Mouse (Mus musculus) c-Kit-positive CD71-negative TER-119-negative erythroid progenitor cells, embryonic 14.5 days (primary cell): ENCODE measurements around the gene Mcf2l.

Experiments used
- DNase-seq: peaks from one replicate; pipeline ENCODE4 v3.0.0-alpha.2; 2013; ENCODE audit warnings: low read depth

Mcf2l gene

DNA sequence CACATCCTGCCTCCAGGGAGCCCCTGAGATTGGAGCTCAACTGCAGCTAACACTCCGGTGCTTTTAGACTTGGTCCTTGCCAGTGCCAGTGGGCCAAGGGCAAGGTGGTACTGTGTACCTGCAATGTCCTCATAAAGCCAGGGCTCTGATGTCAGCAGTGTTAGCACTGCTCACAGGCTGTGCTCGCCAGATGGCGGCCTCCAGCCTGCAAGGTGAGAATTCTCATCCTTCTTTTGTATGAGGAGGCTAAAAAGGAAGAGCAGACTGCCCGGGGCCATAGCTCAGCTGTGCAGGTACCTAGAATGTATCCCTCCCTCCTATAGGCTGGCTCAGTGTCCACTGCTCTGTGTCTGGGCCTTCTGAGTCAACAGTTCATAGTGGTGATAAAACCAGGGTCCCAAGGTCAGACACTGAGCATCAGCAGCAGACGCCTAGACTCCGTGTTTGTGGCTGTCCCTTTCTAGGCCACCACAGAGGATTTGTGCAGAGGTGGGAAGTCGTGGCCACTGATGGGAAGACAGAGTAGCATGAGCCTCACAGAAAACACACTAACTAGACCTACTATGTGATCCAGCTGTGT, 77.5 kb downstream of the Mcf2l start:
- no peak for DNase-seq

DNA sequence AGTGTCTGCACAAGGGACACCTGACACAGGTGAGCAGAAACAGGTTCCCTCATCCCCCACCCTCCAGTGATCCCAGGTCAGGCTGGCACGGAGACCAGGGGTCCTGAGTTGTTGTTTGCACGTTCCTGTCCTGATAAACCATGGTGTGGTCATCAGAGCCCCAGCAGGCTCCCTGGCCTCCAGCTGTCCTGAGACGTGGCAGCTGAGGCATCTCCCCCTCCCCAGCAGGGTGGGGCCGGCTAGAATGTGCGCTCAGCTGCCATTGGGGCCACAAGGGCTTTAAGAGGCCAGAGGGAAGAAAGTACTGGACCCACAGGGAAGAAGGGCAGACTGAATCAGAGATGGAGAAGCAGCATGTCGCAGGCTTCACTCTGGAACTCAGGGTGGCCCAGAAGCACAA, 79.1 kb downstream of the Mcf2l start:
- DNase-seq, result no peak

DNA sequence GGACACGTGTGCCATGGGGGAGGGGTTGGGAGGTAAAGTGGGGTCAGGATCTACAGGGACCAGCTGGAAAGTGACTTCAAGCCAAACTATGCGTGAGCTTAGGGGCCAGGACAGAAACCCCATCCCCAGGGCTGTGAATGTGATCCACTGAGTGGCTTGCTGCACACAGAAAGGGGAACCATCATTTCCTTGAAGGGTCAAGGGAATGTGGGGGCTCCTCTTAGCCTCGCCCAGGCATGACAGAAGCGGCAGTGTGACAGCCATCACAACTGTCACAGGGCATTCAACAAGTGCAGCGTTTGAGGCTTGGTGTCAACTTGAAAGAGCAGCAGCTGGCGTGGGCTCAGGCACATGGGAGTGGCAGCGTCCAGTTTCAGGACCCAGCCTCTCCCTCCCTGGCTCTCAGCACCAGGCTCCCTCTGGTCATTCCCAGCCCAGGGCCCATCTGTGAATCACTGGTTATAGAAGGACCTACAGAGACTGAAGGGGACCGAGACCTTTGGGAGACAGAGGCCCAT, 81.8 kb downstream of the Mcf2l start:
- DNase-seq, result no peak

DNA sequence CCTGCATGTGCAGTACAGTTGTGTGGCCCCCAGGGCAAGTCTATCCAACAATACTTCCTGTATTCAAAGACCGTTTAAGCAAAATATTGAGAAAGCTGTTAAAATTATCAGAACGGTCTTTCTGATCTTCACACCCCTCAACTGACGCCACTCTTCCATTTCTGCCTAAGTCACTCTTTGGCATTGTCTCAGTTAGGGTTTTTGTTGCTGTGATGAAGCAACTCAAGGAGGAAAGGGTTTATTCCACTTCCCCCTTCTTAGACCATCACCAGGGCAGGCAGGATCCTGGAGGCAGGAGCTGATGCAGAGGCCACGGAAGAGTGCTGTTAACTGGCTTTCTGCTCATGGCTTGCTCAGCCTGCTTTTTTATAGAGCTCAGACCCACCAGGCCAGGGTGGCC, 82.3 kb downstream of the Mcf2l start:
- no peak for DNase-seq

DNA sequence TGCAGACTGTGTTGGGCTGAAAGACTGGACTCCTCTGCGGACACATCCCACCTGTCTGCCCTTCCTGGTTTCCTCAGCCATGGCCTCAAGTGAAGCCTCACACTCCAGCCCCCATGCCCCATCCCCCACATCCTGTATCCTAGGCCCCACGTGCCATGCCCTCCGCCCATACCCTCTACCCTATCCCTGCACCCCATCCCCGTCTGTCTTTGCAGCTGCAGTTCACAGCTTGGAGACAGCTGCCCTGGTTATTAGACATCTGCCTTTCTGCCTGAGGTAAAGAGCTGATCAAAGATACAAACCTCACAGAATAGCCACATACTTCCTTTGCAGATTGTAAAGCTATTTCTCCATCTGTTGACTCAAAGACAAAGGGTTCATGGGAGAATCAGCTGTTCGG, 83.3 kb downstream of the Mcf2l start:
- no peak for DNase-seq

DNA sequence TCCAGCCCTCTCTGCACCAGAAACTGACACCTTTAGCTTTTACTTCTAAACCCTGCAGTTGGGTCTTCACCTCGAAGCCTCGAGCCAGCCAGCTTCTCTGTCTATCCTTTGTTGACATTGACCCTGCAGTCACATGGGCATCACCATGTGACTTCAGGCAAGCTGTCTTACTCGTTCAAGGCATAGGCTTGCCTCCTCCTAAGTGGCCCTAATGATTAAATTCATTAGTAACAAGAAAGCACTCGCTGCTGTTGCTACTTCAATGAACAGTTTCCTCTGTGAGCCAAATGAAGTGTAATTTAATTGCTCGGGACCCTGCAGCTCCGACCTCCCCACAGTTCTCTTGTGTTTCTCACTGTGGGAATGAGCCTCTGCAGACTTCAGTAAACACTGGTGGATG, 83.8 kb downstream of the Mcf2l start:
- DNase-seq, result no peak

DNA sequence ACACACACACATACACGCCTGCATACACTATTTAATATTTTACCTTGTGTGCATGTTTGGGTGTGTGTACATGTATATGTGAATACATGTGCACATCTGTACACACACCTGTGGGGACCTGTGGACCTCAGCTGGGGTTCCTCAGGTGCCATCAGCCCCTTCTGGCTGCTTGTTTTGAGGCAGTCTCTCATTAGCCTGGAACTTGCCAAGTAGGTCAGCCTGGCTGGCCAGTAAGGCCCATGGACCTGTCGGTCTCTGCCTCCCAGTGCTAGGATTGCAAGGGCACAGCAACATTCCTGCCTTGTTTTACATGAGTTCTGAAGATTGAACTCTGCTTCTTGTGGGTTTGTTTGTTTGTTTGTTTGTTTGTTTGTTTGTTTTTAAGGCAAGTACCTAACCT, 87.0 kb downstream of the Mcf2l start:
- DNase-seq, result no peak

DNA sequence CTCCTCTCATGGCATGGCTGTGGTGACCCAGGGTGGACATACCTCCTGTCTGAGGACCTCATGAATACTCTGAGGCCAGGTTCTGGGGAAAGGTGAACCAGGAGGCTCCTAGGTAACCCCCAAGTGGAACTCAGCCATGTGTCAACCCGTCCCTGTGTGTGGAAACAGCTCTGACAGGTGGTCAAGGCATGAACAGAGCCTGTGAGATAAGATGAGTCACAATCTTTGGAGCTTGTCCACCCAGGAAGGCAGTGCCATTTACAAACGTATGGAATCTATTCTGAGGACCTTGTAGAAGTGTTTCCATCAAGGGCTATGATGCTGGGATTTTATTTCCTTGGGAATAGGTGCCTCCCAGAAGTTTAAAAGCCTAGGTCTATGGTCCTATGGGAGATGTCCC, 87.6 kb downstream of the Mcf2l start:
- no peak for DNase-seq

DNA sequence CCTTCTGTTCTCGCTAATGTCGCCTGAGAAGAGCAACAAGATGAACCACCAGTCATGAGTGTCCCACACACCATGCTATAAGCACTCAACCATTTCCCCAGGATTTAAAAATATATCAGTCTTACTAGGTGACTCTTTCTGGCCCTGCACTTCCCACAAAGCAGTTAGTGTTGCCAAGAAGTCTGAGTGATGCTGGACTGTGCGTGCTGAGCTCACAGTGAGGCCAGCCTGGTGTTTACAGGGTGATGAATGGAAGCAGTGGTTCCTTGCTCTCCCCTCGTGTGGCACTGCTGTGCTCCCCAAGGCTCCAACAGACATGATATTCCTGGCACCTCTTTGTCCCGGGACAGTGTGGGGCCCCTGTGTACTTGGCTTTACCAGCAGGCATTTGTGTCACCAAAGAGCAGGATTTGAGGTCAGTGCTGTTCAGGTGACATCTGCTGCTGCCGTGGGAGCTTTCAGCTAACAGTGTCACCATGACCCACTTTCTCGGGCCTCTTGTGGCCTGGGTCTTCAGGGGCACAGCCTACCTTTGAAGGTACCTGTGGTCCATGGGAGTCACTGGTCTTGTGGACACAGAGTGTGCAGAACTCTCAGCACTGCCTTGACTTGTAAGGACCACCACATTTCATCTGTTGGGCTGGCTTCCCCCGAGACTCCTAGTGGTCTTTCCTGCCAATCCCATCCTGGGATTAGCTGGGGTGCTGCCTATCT, 88.4 kb downstream of the Mcf2l start:
- DNase-seq, result no peak

DNA sequence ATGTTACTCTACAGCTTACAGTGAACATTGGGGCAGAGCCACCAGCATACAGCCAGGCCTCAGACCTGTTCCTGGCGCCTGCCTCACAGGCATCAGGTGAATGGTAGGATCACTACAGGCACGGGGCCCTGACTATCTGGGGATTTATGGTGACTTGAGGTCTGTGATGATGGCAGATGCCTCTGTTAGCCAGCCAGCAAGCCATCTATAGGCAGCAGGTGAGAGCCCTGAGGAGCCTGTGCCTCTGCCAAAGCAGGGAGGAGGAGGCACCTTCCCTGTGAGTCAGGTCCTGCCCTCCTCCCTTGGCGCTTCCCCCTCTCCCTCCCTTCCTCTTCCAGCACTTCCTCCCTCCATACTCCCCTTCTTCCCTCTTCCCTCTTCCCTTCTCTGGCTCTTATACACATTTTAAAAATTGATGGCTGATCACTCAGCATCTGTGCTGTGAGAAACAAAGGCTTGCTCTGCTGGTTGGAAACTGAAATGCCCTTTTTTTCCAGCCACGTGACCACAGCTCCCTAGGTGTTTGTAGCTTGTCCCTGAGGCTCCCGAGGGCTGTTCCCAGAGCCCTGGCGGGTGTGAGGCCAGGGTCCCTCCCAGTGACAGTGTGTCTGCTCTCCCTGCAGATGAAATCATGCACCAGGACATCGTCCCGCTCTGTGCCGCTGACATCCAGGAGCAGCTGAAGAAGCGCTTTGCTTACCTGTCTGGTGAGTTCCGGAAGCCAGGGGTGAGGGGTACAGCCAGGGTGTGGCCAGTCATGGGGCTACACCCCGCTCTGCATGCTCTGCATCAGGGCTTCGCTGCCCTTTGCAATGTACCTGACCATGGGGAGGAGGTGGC, 89.2 kb downstream of the Mcf2l start:
- no peak for DNase-seq

DNA sequence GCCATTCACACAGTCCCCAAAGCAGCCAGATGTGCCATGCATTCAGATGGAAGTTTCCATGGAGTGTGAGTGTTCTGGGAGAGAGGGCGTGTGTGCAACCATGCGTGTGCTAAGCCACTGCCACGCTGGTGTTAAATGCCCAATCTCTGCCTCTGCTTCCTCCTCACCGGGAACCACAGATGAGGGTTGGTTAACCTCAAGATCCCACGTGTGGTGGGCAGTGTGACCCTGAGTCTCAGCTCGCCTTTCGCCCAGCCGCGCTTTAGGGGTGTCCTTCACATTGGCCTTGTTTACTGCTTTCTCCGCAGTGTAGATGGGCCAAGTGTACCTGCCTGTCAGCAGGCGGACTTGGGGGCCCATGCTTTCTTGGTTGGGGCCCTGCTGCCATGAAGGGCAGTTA, 102.7 kb downstream of the Mcf2l start:
- no peak for DNase-seq

DNA sequence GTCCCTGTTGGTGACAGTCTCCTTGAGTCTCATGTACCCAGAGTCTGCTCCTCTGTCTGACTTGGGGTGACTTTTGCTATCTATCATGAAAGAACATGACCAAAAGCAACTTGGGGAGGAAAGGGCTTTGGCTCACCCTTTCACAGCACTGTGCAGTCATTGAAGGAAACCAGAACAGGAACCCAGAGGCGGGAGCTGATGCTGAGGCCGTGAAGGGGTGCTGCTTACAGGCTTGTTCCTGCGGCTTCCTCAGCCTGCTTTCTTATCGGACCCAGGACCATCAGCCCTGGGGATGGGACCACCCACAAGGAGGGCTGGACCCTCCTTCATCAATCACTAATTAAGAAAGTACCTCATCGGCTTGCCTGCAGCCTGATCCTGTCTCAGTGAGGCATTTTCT, 103.1 kb downstream of the Mcf2l start:
- no peak for DNase-seq

DNA sequence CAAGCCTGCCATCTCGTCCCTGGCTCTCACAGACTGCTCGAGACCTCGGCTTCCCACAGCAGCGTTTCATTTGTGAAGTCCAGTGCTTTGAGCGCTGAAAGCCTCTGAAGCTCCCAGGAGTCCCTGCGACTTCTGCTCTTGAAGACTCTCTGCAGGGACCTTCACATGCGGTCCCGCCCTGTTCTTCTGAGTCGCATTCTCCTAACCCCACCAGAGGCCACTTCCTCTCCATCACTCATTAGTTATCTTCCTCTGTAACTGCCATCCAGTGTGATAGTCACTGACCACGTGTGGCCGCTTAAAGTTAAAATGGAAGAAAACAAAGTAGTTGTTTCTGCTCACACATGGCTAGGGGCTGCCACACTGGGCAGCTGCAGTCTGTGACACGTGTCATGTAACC, 103.7 kb downstream of the Mcf2l start:
- no peak for DNase-seq

DNA sequence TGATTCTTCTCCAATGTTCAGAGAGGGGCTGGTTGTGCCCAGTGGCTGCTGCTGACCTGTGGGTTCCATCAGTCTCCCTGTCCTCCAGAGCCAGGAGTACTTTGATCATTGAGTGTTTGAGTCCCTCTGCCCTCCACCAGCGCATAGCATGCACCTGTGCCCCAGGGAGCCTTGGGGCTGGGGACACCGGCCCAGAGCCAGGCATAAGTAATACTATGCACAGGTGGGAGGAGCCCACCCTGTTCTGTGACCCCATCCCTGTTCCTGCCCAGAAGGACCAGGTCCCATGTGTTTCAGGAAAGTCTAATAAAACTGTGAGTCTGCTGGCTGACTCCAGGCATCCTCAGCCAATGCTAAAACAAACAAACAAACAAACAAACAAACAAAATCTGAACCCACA, 104.7 kb downstream of the Mcf2l start:
- no peak for DNase-seq

DNA sequence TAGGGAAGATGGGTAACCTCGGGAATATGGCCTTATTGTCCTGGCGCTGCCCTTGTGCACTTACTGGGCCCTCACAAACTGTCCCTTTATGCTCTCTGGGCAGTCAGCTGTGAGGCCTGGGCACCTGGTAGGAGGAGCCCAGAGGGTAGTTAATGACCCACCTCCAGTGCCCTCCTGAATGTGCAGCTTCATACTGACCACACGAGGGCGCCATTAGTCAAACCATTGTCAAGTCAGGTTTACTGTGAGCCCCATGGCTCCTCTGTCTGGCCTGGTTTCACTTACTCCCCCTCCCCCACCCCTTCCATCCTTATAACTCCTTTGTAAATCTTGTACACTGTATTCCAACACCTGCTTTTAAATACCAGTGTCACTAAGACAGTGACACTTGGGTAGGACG, 105.1 kb downstream of the Mcf2l start:
- peak; percentile 69 for DNase-seq

DNA sequence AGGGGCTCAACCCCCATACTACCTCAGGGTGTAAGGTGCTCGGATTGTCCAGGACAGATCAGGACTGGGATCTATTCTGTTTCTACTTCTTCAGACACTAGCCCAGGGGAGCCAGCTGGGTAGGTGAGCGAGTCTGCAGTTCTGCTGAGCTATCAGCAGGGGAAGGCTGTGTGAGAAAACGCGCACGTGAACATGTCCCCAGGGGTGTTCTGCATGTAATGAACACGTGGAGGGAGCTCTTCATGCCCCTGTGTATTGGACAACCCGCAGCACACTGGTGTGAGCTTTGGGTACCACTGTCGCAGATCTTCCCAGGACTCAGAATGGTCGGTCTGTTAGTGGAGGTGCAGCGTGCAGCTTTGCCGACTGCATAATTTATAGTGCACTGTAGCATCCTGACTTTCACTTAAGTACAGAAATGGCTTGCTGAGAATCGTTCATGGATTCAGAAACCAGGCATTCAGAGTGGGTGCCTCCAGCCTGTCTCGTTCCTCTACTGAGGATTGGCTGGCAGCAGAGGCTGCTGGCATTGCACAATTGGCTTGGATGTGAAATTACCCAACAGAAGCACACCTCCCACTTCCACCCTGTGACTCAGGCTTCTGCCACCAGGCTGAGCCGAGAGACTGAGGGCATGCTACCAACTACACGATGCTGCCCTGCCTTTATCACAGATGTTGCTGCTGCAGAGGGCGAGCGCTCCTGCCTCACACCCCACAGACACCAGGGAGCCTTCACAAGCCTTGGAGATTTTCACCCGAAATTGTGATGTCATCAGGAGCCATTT, 110.3 kb downstream of the Mcf2l start:
- no peak for DNase-seq

DNA sequence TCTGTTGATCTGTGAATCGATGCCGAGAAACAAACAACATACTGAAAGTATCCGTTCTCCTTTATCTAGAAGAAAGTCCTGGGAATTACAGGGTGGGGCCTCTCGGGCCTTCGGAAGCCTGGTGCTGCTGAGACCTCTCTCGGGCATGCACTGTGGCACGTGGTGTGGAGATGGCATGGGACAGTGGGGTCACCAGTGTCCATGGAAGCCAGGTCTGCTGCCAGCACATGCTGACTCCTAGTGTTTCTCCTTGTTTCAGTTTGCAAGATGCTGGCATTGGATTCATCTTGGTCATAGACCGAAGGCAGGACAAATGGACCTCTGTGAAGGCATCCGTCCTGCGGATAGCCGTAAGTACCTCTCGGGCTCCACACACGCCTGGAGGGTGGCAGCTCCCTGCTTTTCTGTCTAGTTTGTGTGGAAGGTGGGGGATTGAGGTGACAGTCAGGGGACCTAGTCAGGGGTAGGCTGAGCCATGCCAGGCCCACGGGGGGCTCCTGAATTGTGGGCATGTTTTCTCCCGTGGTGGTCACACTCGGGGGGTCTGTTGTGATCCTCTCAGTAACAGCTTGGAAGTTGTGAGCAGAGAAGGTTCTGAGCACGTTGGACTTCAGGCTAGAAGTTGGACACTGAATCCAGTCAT, 111.1 kb downstream of the Mcf2l start:
- DNase-seq, result no peak

DNA sequence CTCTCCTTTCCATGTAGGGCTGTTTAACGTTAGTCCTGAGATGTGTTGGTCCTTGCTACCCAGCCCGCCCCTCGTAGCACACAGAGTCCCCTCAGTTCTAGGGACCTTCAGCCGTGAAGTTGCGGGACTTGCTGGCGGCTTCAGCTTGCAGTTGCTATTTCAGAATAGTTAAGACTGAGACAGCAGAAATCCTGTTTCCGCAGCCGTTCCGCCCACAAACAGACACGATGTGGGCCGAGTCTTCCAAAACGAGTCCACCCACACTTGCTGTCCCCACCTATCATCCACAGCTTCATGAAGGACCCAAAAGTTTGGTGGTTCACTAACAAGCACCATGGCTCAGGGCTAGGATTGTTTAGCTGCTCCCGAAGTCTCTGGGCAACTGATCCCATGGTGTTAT, 111.7 kb downstream of the Mcf2l start:
- DNase-seq, result no peak

DNA sequence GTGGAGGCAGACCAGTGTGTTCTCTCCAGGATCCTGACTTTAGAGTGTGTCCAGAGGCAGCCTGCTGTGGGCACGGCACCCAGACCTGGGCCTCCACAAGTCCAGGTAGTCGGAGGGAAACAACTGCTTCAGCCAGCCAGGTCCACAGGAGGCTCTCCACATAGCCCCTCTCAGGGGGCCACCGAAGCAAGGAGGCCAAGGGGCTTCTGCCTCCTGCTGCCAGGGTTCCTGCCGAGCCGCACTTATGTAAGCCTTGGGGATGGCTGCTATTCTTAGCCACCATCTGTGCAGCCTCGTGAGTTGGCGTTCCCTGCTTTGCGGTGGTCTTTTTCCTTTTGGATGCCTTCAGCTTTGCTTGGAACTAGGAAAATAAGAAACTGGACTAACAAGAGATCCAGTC, 114.0 kb downstream of the Mcf2l start:
- DNase-seq, result no peak

DNA sequence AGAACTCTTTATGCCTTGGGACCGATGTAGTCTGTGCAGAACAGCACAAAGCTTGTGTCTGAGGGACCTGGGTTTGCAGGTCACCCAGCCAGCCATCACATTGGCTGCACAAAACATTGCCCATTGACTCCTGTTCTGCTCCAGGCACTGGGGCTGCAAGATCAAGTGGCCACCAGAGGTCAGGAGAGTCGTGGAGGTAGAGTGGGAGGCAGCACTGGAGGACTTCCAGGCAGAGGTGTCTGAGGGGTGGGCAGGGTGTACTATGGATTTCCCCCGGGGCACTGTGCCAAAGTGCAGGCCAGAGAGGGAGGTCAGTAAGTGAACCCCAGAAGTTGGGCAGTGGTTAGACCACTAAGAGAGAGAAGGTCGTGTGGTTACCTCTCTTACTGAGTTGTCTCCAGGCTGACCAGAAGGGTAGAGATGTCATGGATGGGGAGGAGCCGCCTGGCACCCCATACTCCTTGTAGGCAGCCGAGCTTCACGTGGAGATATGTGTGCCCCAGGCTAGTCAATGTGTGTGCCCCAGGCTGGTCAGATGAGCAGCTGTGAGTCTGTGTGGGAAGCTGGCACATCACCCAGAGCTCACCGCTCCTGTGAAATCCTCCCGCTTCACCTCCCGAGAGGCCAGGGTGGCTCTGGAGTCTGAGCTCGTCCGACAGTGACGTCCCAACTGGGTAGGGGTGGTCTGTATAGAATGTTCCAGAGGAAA, 115.3 kb downstream of the Mcf2l start:
- no peak for DNase-seq

DNA sequence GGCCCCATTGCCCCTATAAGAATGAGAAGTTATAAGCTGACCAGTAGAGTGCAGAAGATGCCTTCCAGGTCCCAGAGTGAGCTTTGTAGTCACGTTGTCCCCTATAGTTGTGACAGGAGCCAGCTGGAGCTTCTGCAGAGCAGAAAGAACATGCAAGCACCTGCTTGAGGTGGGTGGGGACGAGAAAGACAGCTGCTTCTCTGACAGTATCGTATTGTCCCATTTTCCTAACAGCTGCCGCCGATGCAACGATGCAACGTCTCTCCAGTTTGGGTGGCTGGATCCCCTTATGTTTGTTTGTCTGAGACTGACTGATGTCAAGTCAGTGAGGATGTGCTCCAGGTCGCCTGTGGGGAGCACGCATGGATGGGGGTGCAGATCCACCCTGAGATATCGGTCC, 117.8 kb downstream of the Mcf2l start:
- no peak for DNase-seq
